Mouse (Mus musculus) megakaryocyte, embryonic 14.5 days (primary cell): Measurements from ENCODE around the gene Prrx1. TPM values are rescaled to one million over a fixed set of nuclear protein-coding genes. Genes with fewer than 3 reads are reported as not detected.

ENCODE experiments used
- H3K27me3 ChIP-seq: replicated peaks from 2 replicates; pipeline ENCODE3; 2012; ENCODE audit warnings: inconsistent platforms
- H3K36me3 ChIP-seq: replicated peaks from 2 replicates; pipeline ENCODE3; 2012; ENCODE audit warnings: low read length, inconsistent platforms, mixed read lengths
- H3K4me1 ChIP-seq: 2 replicates; pipeline ENCODE4 v1.6.1; 2012; ENCODE audit warnings: inconsistent platforms
- H3K4me3 ChIP-seq: replicated peaks from 2 replicates; pipeline ENCODE3; 2012; ENCODE audit warnings: moderate library complexity, mild to moderate bottlenecking, inconsistent platforms
- H3K9me3 ChIP-seq: 2 replicates; pipeline ENCODE4 v1.6.1; 2012; ENCODE audit warnings: inconsistent platforms
- FLI1 ChIP-seq: IDR thresholded peaks from 2 replicates; pipeline ENCODE4 v1.6.1; 2012; ENCODE audit warnings: low read length, inconsistent platforms, mixed read lengths
- GATA1 ChIP-seq: IDR thresholded peaks from 3 replicates; pipeline ENCODE4 v1.6.1; 2012; ENCODE audit warnings: mixed read lengths, low read length, inconsistent platforms, borderline replicate concordance
- polyA plus RNA-seq: library from polyadenylated mRNA; stranded (reverse); fragments of >175 nt; gene quantifications from 2 replicates; pipeline ENCODE4 v1.2.3, GENCODE M21; 2012; ENCODE audit warnings: low replicate concordance; ENCODE audit not compliant: insufficient read depth

The Prrx1 gene
- polyA plus RNA-seq, 1 experiment, result not detected

DNA sequence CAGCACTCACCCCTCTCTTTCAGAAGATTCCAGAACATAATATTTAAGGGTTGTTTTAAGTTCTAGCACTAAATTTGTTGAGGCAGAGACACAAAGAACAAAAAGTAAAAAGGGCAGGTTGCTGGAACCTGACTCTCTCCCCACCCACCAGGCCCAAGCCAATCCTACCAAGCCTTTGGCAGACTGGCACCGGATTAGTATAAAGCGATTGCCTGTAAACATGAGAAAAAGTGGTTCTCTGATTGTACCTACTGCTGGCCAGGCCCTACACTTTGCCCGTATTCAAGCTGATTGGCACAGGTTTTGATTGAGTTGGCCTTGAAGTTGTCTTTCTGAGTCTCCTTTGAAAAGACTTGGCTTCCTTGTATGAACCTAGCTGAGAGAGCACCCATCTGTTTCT is 8.7 kb downstream of the Prrx1 start:
- no peak for TF ChIP-seq FLI1
- no peak for TF ChIP-seq GATA1
- no peak overlapping the region for H3K4me3 ChIP-seq
- peaks cover 4% of the 10 kb centered on the region for H3K4me1 ChIP-seq
- H3K27me3 ChIP-seq, result peaks cover 31% of the 10 kb centered on the region
- no peaks in the 10 kb centered on the region for H3K9me3 ChIP-seq
- H3K36me3 ChIP-seq, result no peaks in the 10 kb centered on the region

DNA sequence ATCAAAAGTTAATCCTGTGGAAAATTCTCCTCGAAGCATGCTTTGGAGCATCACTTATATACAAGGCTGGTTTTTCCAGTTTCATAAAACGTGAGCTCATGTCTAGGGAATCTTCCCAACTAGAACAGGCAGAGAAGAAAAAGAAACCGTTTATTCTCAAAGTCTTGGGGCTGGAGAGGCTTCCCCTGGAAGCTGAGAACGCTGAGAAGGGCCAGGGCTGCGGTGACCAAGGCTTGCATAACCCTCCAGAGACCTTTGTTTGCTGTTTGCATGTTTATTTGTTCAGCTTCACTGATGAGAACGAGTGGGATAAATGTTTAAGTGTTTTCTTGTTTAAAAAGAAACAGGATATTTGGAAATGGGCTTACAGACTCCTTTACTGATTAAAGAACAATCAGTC is 11.2 kb downstream of the Prrx1 start:
- Histone ChIP-seq H3K36me3 (no peaks in the 10 kb centered on the region), H3K4me1 (no peaks in the 10 kb centered on the region), H3K27me3 (peaks cover 7% of the 10 kb centered on the region), H3K4me3 (no peak overlapping the region), H3K9me3 (no peaks in the 10 kb centered on the region)
- TF ChIP-seq GATA1 (no peak), FLI1 (no peak)

DNA sequence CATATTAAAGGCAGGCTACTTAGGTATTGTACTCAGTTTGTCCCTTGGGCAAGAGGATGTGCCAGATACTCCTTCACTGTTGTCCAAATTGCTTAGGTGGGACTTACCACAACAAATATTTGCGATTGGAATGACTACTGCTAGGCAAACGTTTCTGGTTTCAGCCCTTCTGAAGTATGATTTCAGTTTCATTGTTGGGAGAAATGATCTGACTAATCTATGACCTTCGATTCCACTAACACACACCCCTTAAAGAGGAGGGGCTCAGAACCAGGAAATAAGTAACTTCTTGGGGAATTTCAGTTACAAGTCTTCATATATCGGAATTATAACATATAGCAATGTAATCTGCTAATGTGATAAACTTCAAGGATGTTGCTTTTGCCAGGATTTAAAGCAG is 20.4 kb downstream of the Prrx1 start:
- H3K27me3 ChIP-seq, result no peaks in the 10 kb centered on the region
- H3K9me3 ChIP-seq, result no peaks in the 10 kb centered on the region
- TF ChIP-seq FLI1 (no peak), GATA1 (no peak)
- no peaks in the 10 kb centered on the region for H3K36me3 ChIP-seq
- H3K4me1 ChIP-seq, result 0 out of 2 replicates have a peak, but pooled peaks cover 3% of the 10 kb centered on the region
- H3K4me3 ChIP-seq, result no peak overlapping the region

DNA sequence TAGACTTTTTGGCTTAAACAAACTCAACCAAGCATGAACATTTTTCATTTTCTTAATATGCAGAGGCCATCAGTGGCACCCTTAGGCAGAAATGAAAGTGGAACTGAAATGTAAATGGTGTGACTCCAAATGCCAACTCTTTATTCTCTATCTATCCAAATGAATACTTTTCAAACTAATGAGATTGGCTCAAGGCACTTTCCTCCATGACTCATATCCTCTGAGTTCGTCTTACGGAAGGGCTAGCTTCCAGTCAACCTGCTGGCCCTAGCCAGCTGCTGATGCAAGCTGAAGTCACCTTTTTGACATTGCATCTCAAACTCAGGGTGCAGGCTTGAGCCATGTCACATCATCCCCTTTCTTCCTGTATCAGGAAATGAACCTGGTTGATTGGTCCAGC is 21.6 kb downstream of the Prrx1 start:
- H3K36me3 ChIP-seq, result no peaks in the 10 kb centered on the region
- no peak overlapping the region for H3K4me3 ChIP-seq
- TF ChIP-seq GATA1 (no peak), FLI1 (no peak)
- no peaks in the 10 kb centered on the region for H3K9me3 ChIP-seq
- H3K27me3 ChIP-seq, result no peaks in the 10 kb centered on the region
- 0 out of 2 replicates have a peak, but pooled peaks cover 3% of the 10 kb centered on the region for H3K4me1 ChIP-seq

DNA sequence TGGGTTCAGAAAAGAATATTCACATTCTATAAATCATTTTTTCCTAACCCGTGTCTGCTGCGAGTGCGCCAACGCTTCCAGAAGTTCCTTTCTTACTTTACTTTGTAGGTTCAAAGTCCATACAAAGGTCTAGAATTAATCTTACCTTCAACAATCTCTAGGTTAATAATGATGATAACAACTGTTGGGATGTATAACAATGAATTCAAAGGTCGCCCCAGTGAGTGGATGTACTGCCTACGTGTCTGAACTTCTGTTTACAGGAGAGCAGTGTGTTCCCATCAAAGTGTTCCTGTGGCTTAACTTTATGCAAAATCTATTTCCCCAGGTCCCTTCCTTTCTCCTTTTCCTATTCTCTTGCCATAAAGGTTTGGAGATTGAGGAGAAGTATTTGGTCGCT is 24.4 kb downstream of the Prrx1 start:
- TF ChIP-seq FLI1 (no peak), GATA1 (no peak)
- H3K27me3 ChIP-seq, result no peaks in the 10 kb centered on the region
- H3K4me1 ChIP-seq, result 0 out of 2 replicates have a peak, but pooled peaks cover 3% of the 10 kb centered on the region
- H3K36me3 ChIP-seq, result no peaks in the 10 kb centered on the region
- H3K9me3 ChIP-seq, result no peaks in the 10 kb centered on the region
- H3K4me3 ChIP-seq, result no peak overlapping the region

DNA sequence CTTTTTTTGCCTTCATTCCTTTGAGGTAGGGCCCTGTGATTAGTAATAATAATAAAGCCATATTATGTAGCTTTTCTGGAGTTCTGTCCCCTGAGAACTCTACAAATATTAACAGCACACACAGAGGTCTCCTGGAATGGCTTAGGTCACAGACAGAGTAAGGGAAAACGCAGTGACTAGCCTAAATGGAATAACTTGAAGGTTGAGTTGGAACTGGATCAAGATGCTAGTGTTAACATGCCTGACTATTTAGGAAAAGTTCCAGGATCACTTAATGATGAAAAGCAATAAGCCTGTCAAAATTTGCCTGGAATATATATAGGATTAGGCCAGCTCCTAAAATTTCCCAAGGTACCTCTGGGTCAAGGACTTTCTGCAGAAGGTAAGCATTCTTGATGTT is 28.0 kb downstream of the Prrx1 start:
- Histone ChIP-seq H3K36me3 (no peaks in the 10 kb centered on the region), H3K9me3 (no peaks in the 10 kb centered on the region), H3K4me3 (no peak overlapping the region), H3K4me1 (peaks cover 14% of the 10 kb centered on the region), H3K27me3 (no peaks in the 10 kb centered on the region)
- TF ChIP-seq FLI1, result no peak

DNA sequence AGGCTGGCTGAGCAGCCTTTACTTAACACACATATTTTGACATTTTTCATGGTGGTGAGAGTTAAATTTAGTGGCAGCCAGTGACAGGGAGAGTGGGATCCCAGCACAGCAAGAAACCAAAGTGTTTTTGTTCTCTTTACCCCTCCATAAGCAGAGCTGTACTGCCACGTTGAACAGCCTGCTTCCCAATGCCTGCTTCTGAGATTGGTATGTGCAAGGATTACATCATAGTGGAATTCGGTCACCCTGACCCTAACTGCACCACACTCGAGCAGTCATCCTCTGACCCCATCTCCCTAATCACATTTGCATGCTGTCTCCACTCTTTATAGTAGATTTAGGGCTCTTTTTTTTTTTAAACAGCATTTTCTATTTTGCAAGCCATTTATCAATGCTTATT is 28.4 kb downstream of the Prrx1 start:
- H3K9me3 ChIP-seq, result no peaks in the 10 kb centered on the region
- no peak overlapping the region for H3K4me3 ChIP-seq
- H3K36me3 ChIP-seq, result no peaks in the 10 kb centered on the region
- peaks cover 15% of the 10 kb centered on the region for H3K4me1 ChIP-seq
- no peaks in the 10 kb centered on the region for H3K27me3 ChIP-seq
- TF ChIP-seq FLI1 (no peak), GATA1 (no peak)

DNA sequence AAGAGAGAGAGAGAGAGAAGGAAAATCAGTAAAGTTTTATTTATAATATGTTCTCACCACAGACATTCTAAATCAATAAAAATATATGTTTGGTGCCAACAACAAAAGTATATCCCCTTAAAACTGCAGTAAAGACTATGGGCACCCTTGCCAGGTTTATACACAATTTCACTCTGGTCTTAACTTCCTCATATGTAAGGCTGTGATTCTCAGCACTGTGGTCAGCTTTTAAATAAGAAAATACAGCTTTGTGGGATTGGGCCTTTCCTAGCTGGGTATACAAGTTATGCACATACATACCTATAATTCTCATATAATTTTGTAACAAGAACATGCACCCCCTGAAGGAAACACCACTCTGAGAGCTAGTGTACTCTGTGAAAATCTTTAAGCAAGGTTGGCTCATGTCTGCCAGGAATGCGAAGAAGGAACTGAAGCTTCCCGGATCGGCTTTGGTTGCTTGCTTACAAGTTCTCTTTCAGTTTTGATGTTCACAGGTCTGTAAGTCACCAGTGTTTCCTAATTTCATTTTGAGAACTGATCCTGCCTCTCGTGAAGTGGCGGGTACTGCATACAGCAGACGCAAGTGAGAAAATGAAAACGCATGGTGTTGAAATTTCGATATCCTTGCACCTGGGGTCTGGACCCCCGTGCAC is 29.4 kb downstream of the Prrx1 start:
- H3K4me3 ChIP-seq, result no peak overlapping the region
- TF ChIP-seq GATA1, result no peak
- TF ChIP-seq FLI1, result no peak

DNA sequence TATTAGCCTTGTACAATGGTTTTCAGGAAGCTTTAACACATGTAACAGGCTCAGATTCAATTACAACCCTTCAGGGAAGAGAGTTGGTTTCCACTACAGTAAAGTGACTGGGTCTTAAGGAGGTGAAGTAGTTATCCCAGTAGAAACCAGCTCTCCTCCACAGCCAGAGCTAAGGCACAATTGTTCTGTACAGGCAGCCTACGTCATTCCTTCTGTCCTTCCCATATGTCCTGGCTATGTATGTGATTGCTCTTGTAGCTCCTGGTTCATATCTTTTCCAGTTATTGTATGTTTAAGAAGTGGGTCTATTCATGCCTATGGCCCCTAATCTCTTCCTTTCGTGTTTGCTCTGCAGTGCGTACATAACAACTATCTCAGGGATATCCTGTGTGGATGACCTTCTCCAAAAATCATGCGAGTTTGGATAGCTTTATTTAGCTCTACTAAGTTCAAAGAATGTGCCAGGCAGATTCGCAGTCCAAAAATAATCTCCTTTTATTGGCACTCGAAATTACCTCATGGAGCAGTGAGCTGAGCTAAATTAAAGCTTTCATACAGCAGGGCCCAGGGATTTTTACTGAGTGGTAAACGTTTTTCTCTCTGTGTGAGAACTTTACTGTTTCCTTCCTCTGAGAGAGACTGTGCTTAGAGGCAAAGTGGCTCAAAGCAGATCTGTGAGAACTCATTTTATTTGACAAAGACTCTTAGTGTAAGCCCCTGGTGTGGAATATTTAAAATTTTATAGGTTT is 31.9 kb downstream of the Prrx1 start:
- no peaks in the 10 kb centered on the region for H3K36me3 ChIP-seq
- no peaks in the 10 kb centered on the region for H3K27me3 ChIP-seq
- H3K9me3 ChIP-seq, result no peaks in the 10 kb centered on the region
- H3K4me1 ChIP-seq, result peaks cover 20% of the 10 kb centered on the region
- TF ChIP-seq GATA1 (no peak), FLI1 (no peak)
- H3K4me3 ChIP-seq, result peak overlapping the region; percentile 53

More for the DNA sequence above, 29.4 kb downstream of the Prrx1 start:
- no peaks in the 10 kb centered on the region for H3K9me3 ChIP-seq
- no peaks in the 10 kb centered on the region for H3K36me3 ChIP-seq
- peaks cover 20% of the 10 kb centered on the region for H3K4me1 ChIP-seq
- no peaks in the 10 kb centered on the region for H3K27me3 ChIP-seq

DNA sequence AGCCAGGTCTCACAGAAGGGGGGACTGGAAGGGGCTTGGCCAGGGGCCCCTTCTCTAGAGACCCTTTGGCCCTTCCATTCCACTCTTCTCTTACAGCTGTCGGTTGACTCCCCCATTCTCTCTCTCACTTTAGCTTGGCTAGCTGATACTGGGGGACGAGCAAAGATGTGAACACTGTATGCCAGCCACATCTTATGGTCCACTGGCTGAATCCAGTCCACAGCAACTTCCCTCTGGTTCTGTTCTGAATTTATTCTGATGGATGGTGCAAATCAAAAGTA is 32.7 kb downstream of the Prrx1 start:
- H3K36me3 ChIP-seq, result no peaks in the 10 kb centered on the region
- H3K9me3 ChIP-seq, result no peaks in the 10 kb centered on the region
- H3K4me3 ChIP-seq, result no peak overlapping the region
- H3K4me1 ChIP-seq, result peaks cover 20% of the 10 kb centered on the region
- TF ChIP-seq FLI1 (no peak), GATA1 (no peak)
- H3K27me3 ChIP-seq, result no peaks in the 10 kb centered on the region
